Mouse (Mus musculus) myocyte (in vitro differentiated cells): ENCODE results near the gene Fbxo31. TPM values are rescaled to one million over a fixed set of nuclear protein-coding genes. Genes with fewer than 3 reads are reported as not detected.

Source experiments
- H3K27me3 ChIP-seq: one replicate; pipeline ENCODE4 v1.6.1; 2011; ENCODE audit not compliant: control insufficient read depth, insufficient read depth, insufficient read length
- H3K36me3 ChIP-seq: one replicate; pipeline ENCODE4 v1.6.1; 2011; ENCODE audit not compliant: control insufficient read depth, insufficient read depth
- H3K4me2 ChIP-seq: one replicate; pipeline ENCODE4 v1.6.1; 2011; ENCODE audit warnings: low read depth, control low read depth
- H3K4me3 ChIP-seq: one replicate; pipeline ENCODE4 v1.5.1; 2011; ENCODE audit warnings: mild to moderate bottlenecking, control low read depth, moderate library complexity
- H3K79me2 ChIP-seq: one replicate; pipeline ENCODE4 v1.6.1; 2011; ENCODE audit not compliant: control insufficient read depth, insufficient read depth
- H3ac ChIP-seq: one replicate; pipeline ENCODE4 v1.6.1; 2011; ENCODE audit not compliant: control insufficient read depth, insufficient read length
- CEBPB ChIP-seq: IDR thresholded peaks from 2 replicates; pipeline ENCODE4 v1.6.1; 2011; ENCODE audit warnings: mild to moderate bottlenecking, moderate library complexity; ENCODE audit not compliant: poor library complexity, insufficient read depth, severe bottlenecking
- E2F4 ChIP-seq: IDR thresholded peaks from one replicate; pipeline ENCODE4 v1.6.1; 2011; ENCODE audit warnings: mild to moderate bottlenecking, control low read depth, moderate library complexity; ENCODE audit not compliant: insufficient read depth
- MAX ChIP-seq: IDR thresholded peaks from one replicate; pipeline ENCODE4 v1.6.1; 2011; ENCODE audit warnings: low read depth, mild to moderate bottlenecking, control low read depth
- MYOD1 ChIP-seq, 3 experiments: IDR thresholded peaks; one replicate each; pipeline ENCODE4 v1.6.1; 2011; ENCODE audit warnings: control low read depth in 2 of 3, low read depth in 2 of 3, mild to moderate bottlenecking in 2 of 3, moderate library complexity in 1 of 3; ENCODE audit not compliant: insufficient read length in 2 of 3, control insufficient read depth in 1 of 3
- MYOG ChIP-seq, 3 experiments: IDR thresholded peaks; one replicate each; pipeline ENCODE4 v1.6.1; 2011; ENCODE audit warnings: control low read depth in 2 of 3, low read depth in 2 of 3, mild to moderate bottlenecking in 2 of 3; ENCODE audit not compliant: insufficient read length in 2 of 3, control insufficient read depth in 1 of 3, insufficient read depth in 1 of 3
- POLR2A ChIP-seq: IDR thresholded peaks from one replicate; pipeline ENCODE4 v1.6.1; 2011; ENCODE audit warnings: low read depth, mild to moderate bottlenecking, control low read depth, moderate library complexity; ENCODE audit not compliant: insufficient read length
- POLR2AphosphoS2 ChIP-seq: IDR thresholded peaks from one replicate; pipeline ENCODE4 v1.6.1; 2011; ENCODE audit warnings: low read depth, control low read depth; ENCODE audit not compliant: insufficient read length
- REST ChIP-seq: IDR thresholded peaks from one replicate; pipeline ENCODE4 v1.6.1; 2011; ENCODE audit warnings: mild to moderate bottlenecking, control low read depth, moderate library complexity; ENCODE audit not compliant: insufficient read depth, insufficient read length
- SRF ChIP-seq: IDR thresholded peaks from one replicate; pipeline ENCODE4 v1.6.1; 2011; ENCODE audit warnings: low read depth; ENCODE audit not compliant: control insufficient read depth, insufficient read length
- TCF12 ChIP-seq: IDR thresholded peaks from one replicate; pipeline ENCODE4 v1.6.1; 2011; ENCODE audit warnings: mild to moderate bottlenecking, control low read depth; ENCODE audit not compliant: poor library complexity, insufficient read depth, severe bottlenecking
- TCF3 ChIP-seq: IDR thresholded peaks from one replicate; pipeline ENCODE4 v1.6.1; 2011; ENCODE audit warnings: low read depth, control low read depth; ENCODE audit not compliant: insufficient read length
- USF1 ChIP-seq: IDR thresholded peaks from one replicate; pipeline ENCODE4 v1.6.1; 2011; ENCODE audit warnings: low read depth, mild to moderate bottlenecking, control low read depth, moderate library complexity
- polyA plus RNA-seq: library from polyadenylated mRNA; unstranded; fragments of >200 nt; fragmentation: generic; extraction: Trizol; gene quantifications from one replicate; pipeline ENCODE4 v1.2.1, GENCODE M21; 2012; ENCODE audit warnings: missing spikeins

Gene Fbxo31
- polyA plus RNA-seq: 23.3 TPM

DNA sequence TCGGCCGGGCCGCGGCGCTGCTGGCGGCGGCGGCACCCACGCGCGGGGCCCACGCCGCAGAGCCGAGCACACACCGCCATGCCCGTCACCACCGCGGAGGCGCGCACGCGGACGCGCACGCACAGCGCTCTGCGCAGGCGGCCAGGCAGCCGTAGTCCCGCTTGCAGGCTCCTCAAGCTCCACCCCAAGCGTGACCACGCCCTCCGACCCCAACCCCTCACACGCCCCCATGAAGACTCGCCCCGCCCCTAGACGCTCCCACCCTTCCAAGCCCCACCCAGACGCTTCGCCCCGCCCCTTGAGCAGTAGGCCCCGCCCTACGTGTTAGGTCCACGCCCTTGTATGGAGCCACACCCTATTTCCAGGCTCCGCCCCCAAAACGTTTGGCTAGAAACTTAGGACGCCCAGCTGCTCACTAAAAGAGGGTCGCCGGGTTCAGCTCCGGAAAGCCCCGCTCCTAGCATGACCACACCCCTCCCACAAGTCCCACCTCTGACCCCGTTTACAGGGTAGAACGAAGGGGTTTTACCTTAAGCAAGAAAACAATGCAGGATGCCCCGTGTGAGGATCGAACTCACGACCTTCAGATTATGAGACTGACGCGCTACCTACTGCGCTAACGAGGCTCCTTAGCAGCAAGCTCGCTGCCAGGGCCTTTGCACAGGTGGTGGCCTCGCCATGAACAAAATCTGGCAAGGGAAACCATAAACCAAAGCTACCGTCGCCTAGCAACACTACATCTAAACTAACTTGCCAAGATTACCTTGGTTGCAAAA, at the start of gene Fbxo31:
Gene Fbxo31 (minus strand): TSS at position 131 of the 776 bp plus-strand sequence.
- Histone ChIP-seq H3K79me2 (peaks cover 30% of the 10 kb centered on the region), H3K4me2 (peak within 1 kb of the TSS; percentile 98), H3K36me3 (no peaks in the 10 kb centered on the region), H3K27me3 (no peaks in the 10 kb centered on the region), H3ac (peak within 1 kb of the TSS; percentile 27), H3K4me3 (peak within 1 kb of the TSS; percentile 52)
- TF ChIP-seq TCF12 (no peak), E2F4 (no peak), TCF3 (peak; percentile 43), REST (peak; percentile 41), CEBPB (0 out of 2 replicates have a peak, but pooled peaks have one; percentile 10), POLR2AphosphoS2 (peak; percentile 96), POLR2A (peak; percentile 98), MYOG (IDR thresholded peaks at IDR 0.05; ENCODE audit: control insufficient read depth in 1 of 3, insufficient read depth in 1 of 3, insufficient read length in 2 of 3, low read depth in 2 of 3) (peak in 2 of 3 experiments; percentile 36 to 40), MYOD1 (IDR thresholded peaks at IDR 0.05; ENCODE audit: control insufficient read depth in 1 of 3, insufficient read length in 2 of 3, low read depth in 2 of 3) (peak in 1 of 3 experiments; percentile 68)

DNA sequence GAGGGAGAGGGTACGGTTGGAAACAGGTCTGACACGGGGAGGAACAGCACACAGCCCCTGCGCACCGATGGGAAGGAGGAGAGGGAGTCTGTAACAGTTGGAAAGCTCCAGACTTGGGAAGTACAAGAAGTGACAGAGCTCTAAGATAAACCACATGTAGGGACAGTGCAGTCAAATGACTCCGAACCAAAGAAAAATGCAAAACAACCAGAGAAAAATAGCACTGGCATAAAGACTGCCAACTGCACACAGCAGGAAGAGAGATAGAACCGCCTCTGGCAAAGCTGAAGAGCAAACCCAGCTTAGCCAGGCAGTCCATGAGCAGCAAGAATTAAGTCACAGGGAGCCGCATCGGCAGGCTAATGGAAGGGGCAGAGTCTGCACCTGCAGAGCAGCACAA, 44.4 kb upstream of the Fbxo31 start:
- TF ChIP-seq MYOD1 (IDR thresholded peaks at IDR 0.05; ENCODE audit: control insufficient read depth in 1 of 3, insufficient read length in 2 of 3, low read depth in 2 of 3) (no peak), CEBPB (no peak), REST (no peak), TCF3 (no peak), E2F4 (no peak), POLR2AphosphoS2 (no peak), POLR2A (no peak), MAX (no peak), USF1 (no peak), TCF12 (no peak), SRF (no peak), MYOG (IDR thresholded peaks at IDR 0.05; ENCODE audit: control insufficient read depth in 1 of 3, insufficient read depth in 1 of 3, insufficient read length in 2 of 3, low read depth in 2 of 3) (no peak)
- H3K79me2 ChIP-seq: peaks cover 92% of the 10 kb centered on the region
- H3K27me3 ChIP-seq: no peaks in the 10 kb centered on the region
- no peak overlapping the region for H3K4me2 ChIP-seq
- H3ac ChIP-seq: no peak overlapping the region
- H3K4me3 ChIP-seq: no peak overlapping the region
- H3K36me3 ChIP-seq: peaks cover 11% of the 10 kb centered on the region

- H3ac ChIP-seq: no peak overlapping the region
- H3K36me3 ChIP-seq: peaks cover 4% of the 10 kb centered on the region
- no peak overlapping the region for H3K4me2 ChIP-seq
- H3K79me2 ChIP-seq: peaks cover 87% of the 10 kb centered on the region
- TF ChIP-seq MYOG (IDR thresholded peaks at IDR 0.05; ENCODE audit: control insufficient read depth in 1 of 3, insufficient read depth in 1 of 3, insufficient read length in 2 of 3, low read depth in 2 of 3) (no peak), CEBPB (no peak), SRF (no peak), POLR2A (no peak), E2F4 (no peak), TCF12 (no peak), TCF3 (no peak), USF1 (no peak), POLR2AphosphoS2 (no peak), MYOD1 (IDR thresholded peaks at IDR 0.05; ENCODE audit: control insufficient read depth in 1 of 3, insufficient read length in 2 of 3, low read depth in 2 of 3) (no peak), MAX (no peak), REST (no peak)
- H3K27me3 ChIP-seq: no peaks in the 10 kb centered on the region
- no peak overlapping the region for H3K4me3 ChIP-seq
Measured at GRCm38 (mm10) chr8:121621879-121622278, 43.3 kb upstream of the Fbxo31 start.

DNA sequence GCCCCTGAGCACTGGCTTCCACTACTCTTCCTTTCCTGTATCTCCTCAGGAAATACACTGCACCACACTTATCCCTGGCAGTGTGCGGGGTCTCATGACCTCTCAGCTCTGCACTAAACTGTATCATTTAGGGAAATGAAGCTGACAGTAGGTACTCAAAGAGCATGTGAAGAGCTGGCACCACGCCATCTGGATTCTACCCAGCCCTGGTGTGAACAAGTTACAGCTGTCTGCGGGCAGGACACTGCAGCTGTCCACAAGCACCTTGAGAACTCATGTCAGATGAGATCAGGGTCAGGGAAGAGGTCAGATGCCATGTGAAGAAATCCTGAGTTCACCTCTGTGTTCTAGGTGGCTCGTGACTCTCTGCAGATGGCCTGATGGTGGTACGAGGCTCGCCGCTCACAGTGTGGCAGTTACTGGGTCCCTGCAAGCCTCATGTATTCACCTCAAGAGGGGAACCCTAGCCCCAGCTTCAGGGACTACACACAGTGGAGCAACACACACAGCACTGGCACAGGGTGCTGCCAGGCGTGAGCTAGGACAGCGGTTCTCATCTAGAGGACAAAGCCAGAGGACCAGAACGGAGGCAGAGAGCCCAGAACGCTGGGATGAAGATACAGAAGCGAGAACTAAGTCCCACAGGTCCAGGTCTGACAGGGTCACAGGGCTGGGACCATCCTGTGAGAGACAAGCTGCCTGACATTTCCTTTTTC, 42.4 kb upstream of the Fbxo31 start:
- TF ChIP-seq TCF12 (peak; percentile 60), E2F4 (no peak), USF1 (no peak), REST (no peak), SRF (peak; percentile 36), CEBPB (no peak), TCF3 (peak; percentile 78), MYOG (IDR thresholded peaks at IDR 0.05; ENCODE audit: control insufficient read depth in 1 of 3, insufficient read depth in 1 of 3, insufficient read length in 2 of 3, low read depth in 2 of 3) (peak; percentile 62 to 96 (median 89)), MYOD1 (IDR thresholded peaks at IDR 0.05; ENCODE audit: control insufficient read depth in 1 of 3, insufficient read length in 2 of 3, low read depth in 2 of 3) (peak in 2 of 3 experiments; percentile 86 to 91)
- Histone ChIP-seq H3ac (no peak overlapping the region), H3K79me2 (peaks cover 83% of the 10 kb centered on the region), H3K27me3 (no peaks in the 10 kb centered on the region), H3K4me2 (no peak overlapping the region), H3K36me3 (peaks cover 3% of the 10 kb centered on the region), H3K4me3 (no peak overlapping the region)
